Mouse (Mus musculus): ENCODE results near the gene Gpr3. TPM values are rescaled to one million over a fixed set of nuclear protein-coding genes. Genes with fewer than 3 reads are reported as not detected.

Gene Gpr3
- polyA plus RNA-seq, 1 experiment from 2014 or later, result 0.27 TPM

DNA sequence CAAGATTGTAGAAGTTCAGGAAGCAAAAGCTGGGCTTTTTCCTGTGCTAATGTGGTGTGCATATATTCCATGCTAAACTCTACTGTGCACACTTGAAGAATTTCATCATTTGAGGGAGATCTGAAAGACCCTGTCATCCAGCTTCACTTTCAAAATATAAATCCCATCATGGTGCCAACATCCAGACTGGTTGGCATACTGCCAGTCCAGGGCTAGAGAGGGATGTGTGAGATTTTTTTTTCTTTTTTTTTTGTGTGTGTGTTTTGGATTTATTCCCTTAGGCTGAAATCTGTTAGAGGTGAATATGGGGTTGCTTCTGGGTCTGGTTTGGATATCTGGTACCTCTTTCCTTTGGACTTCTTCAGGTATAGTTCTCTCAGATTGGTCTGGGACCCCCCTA is 41.7 kb downstream of the Gpr3 start:
- DNase-seq (ENCODE audit: extremely low spot score, low spot score), result no peak
- Histone ChIP-seq H3K36me3 (replicated peaks) (no peaks in the 10 kb centered on the region; the same call in 1 of the 2 replicates), H3K4me3 (no peak overlapping the region), H3K27me3 (ENCODE audit: poor library complexity, severe bottlenecking) (no peaks in the 10 kb centered on the region), H3K9me3 (no peaks in the 10 kb centered on the region), H3K27ac (no peak overlapping the region), H3K4me1 (peaks cover 4% of the 10 kb centered on the region)

- Histone ChIP-seq H3K9me3 (no peaks in the 10 kb centered on the region), H3K4me1 (no peaks in the 10 kb centered on the region), H3K4me3 (no peak overlapping the region), H3K27ac (no peak overlapping the region), H3K36me3 (replicated peaks) (peaks cover 3% of the 10 kb centered on the region; the same call in 1 of the 2 replicates), H3K27me3 (ENCODE audit: poor library complexity, severe bottlenecking) (no peaks in the 10 kb centered on the region)
- no peak for DNase-seq (ENCODE audit: extremely low spot score, low spot score)
- WGBS, result 88% methylated on average over 3 of the region's 3 CpGs
Measured at GRCm38 (mm10) chr4:133170056-133170524, 42.2 kb downstream of the Gpr3 start.

GRCm38 (mm10) chr4:133169237-133170055 is 42.9 kb downstream of the Gpr3 start:
- no peak overlapping the region for H3K27ac ChIP-seq
- no peaks in the 10 kb centered on the region for H3K27me3 ChIP-seq (ENCODE audit: poor library complexity, severe bottlenecking)
- DNase-seq (ENCODE audit: extremely low spot score, low spot score), result no peak
- no peak overlapping the region for H3K4me3 ChIP-seq
- 93% methylated on average over 10 of the region's 10 CpGs for WGBS
- peaks cover 9% of the 10 kb centered on the region for H3K36me3 ChIP-seq (replicated peaks)
- H3K9me3 ChIP-seq, result no peaks in the 10 kb centered on the region
- no peaks in the 10 kb centered on the region for H3K4me1 ChIP-seq

DNA sequence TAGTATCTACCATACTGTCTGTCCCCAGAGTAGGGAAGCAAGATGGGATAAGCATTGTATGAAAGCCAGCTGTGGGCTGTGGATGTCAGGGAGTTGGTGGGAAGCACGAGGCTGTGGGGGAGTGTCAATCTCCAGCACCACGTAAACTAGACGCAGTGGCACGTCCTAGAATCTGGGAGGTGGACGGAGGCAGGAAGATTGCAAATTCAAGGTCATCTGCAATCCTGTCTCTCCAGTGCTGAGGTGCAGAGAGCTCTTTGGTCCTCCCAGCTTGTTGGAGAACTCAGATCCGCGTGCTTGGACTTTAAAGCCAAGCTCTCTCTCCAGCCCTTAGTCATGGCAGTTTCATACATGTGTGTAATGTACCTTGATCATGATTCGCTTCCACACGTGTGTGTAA is 45.6 kb downstream of the Gpr3 start:
- H3K4me1 ChIP-seq, result no peaks in the 10 kb centered on the region
- no peak overlapping the region for H3K4me3 ChIP-seq
- DNase-seq (ENCODE audit: extremely low spot score, low spot score), result no peak
- H3K27ac ChIP-seq, result no peak overlapping the region
- peaks cover 14% of the 10 kb centered on the region for H3K36me3 ChIP-seq (replicated peaks)
- H3K27me3 ChIP-seq (ENCODE audit: poor library complexity, severe bottlenecking), result no peaks in the 10 kb centered on the region
- H3K9me3 ChIP-seq, result no peaks in the 10 kb centered on the region
- 97% methylated on average over 9 of the region's 9 CpGs for WGBS

GRCm38 (mm10) chr4:133162196-133162595 is 50.1 kb downstream of the Gpr3 start:
- DNase-seq (ENCODE audit: extremely low spot score, low spot score), result no peak
- Histone ChIP-seq H3K4me3 (no peak overlapping the region), H3K4me1 (peaks cover 28% of the 10 kb centered on the region), H3K9me3 (no peaks in the 10 kb centered on the region), H3K27me3 (ENCODE audit: poor library complexity, severe bottlenecking) (no peaks in the 10 kb centered on the region), H3K27ac (no peak overlapping the region), H3K36me3 (replicated peaks) (peaks cover 23% of the 10 kb centered on the region)
- WGBS, result 85% methylated on average over 6 of the region's 6 CpGs

DNA sequence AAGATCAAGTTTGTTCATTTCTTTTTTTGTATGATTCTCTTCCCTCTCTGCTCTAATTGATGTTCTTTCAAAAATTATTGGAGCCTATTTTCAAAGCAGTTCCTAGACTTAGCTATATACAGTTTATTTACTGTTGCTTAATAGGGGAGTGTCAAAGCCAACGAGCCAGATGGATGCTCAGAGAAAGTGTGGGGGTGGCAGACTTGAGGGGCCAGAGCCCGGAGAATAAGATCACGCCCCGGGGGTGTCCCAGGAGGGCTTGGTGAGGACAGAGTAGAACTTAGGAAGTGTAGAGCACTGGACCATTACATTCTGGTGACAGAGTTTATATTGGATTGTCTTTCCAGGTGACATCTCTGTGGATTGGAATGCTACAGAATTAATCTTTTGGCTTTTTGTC is 51.5 kb downstream of the Gpr3 start:
- no peak for DNase-seq (ENCODE audit: extremely low spot score, low spot score)
- Histone ChIP-seq H3K27me3 (ENCODE audit: poor library complexity, severe bottlenecking) (no peaks in the 10 kb centered on the region), H3K4me1 (peaks cover 35% of the 10 kb centered on the region), H3K36me3 (replicated peaks) (peaks cover 34% of the 10 kb centered on the region), H3K9me3 (no peaks in the 10 kb centered on the region), H3K4me3 (no peak overlapping the region), H3K27ac (no peak overlapping the region)
- WGBS, result 90% methylated on average over 4 of the region's 4 CpGs

DNA sequence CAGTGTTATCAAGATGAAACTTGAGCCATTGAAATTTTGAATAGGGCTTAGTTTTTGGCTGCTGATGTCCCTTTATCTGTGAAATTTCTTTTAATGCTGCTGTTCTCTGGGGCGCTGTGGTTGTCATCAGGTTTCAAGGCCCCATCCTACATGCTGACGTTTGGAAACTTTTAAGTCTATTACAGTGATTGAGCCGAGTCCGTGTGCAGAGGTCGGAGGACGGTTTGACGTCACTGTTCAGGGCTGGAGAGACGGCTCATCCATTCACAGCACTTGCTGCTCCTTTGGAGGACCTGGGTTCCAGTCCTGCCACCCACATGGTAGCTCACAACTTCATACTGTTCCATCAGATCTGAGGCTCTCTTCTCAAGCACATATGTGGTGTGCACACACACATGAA is 52.1 kb downstream of the Gpr3 start:
- H3K36me3 ChIP-seq (replicated peaks), result peaks cover 34% of the 10 kb centered on the region
- H3K27ac ChIP-seq, result no peak overlapping the region
- WGBS, result 76% methylated on average over 8 of the region's 8 CpGs
- no peaks in the 10 kb centered on the region for H3K27me3 ChIP-seq (ENCODE audit: poor library complexity, severe bottlenecking)
- peaks cover 35% of the 10 kb centered on the region for H3K4me1 ChIP-seq
- H3K4me3 ChIP-seq, result no peak overlapping the region
- H3K9me3 ChIP-seq, result no peaks in the 10 kb centered on the region
- no peak for DNase-seq (ENCODE audit: extremely low spot score, low spot score)

DNA sequence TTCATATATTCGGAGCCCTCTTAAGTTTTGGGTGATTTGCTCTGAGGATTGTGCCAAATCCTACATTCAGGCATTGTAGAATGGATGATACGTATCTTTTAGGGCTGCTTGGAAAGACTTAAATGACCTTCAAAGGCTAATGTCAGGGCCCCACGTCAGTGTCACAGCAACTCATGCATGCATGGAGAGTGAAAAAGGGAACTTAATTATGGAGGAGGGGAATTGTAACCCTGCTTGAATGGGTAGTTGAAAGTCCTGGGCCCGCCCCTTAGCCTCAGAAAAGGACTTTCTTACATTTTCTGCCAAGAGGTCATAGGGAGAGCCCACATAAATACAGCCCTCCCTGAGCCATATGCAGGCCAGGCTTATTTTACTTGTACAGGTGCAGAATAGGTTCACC is 52.7 kb downstream of the Gpr3 start:
- Histone ChIP-seq H3K4me1 (peaks cover 35% of the 10 kb centered on the region), H3K36me3 (replicated peaks) (peaks cover 28% of the 10 kb centered on the region), H3K4me3 (no peak overlapping the region), H3K9me3 (no peaks in the 10 kb centered on the region), H3K27me3 (ENCODE audit: poor library complexity, severe bottlenecking) (no peaks in the 10 kb centered on the region), H3K27ac (no peak overlapping the region)
- DNase-seq (ENCODE audit: extremely low spot score, low spot score), result no peak
- WGBS, result 37% methylated on average over 4 of the region's 4 CpGs

Small RNAs within 50 kb of the gene (microRNA-seq; reads per million reads assigned to microRNA genes)
- gene Mir7017, result 2.4 reads per million

Other genes with a start within 250 kb of the Gpr3 start
- gene Fgr, start 238.4 kb downstream of the Gpr3 start, polyA plus RNA-seq (2016; fragmentation: Nextera tagmentation; extraction: Ambion mirVana), result 0.06 and 0.11 TPM in 2 replicates
- gene Ahdc1, start 201.3 kb downstream of the Gpr3 start, polyA plus RNA-seq (2016; fragmentation: Nextera tagmentation; extraction: Ambion mirVana), result 5.8 and 7.4 TPM in 2 replicates
- gene Wasf2, start 82.0 kb downstream of the Gpr3 start, polyA plus RNA-seq (2016; fragmentation: Nextera tagmentation; extraction: Ambion mirVana), result 47.4 and 49.1 TPM in 2 replicates
- 1.2 and 2.5 TPM in 2 replicates for gene Cd164l2, start 405 bp downstream of the Gpr3 start, polyA plus RNA-seq (2016; fragmentation: Nextera tagmentation; extraction: Ambion mirVana)
- 1.7 and 1.8 TPM in 2 replicates for gene Map3k6, start 28.3 kb upstream of the Gpr3 start, polyA plus RNA-seq (2016; fragmentation: Nextera tagmentation; extraction: Ambion mirVana)
- gene Sytl1, start 50.6 kb upstream of the Gpr3 start, polyA plus RNA-seq (2016; fragmentation: Nextera tagmentation; extraction: Ambion mirVana), result 0.67 and 1.0 TPM in 2 replicates
- gene Tmem222, start 65.3 kb upstream of the Gpr3 start, polyA plus RNA-seq (2016; fragmentation: Nextera tagmentation; extraction: Ambion mirVana), result 85.8 and 91.6 TPM in 2 replicates
- gene Wdtc1, start 140.9 kb upstream of the Gpr3 start, polyA plus RNA-seq (2016; fragmentation: Nextera tagmentation; extraction: Ambion mirVana), result 16.8 and 17.0 TPM in 2 replicates
- gene Slc9a1, start 157.2 kb upstream of the Gpr3 start, polyA plus RNA-seq (2016; fragmentation: Nextera tagmentation; extraction: Ambion mirVana), result 7.9 and 8.1 TPM in 2 replicates